Mouse (Mus musculus) bone marrow macrophage, adult 2 months (primary cell): Measurements from ENCODE around the gene Supt3.

ENCODE experiments used
- CTCF ChIP-seq: IDR thresholded peaks from 2 replicates; pipeline ENCODE4 v1.5.1; 2012; ENCODE audit warnings: low read depth, mild to moderate bottlenecking, low read length, moderate library complexity
- POLR2A ChIP-seq: IDR thresholded peaks from 2 replicates; pipeline ENCODE4 v1.6.1; 2012; ENCODE audit warnings: mild to moderate bottlenecking, low read depth, low read length, borderline replicate concordance

DNA sequence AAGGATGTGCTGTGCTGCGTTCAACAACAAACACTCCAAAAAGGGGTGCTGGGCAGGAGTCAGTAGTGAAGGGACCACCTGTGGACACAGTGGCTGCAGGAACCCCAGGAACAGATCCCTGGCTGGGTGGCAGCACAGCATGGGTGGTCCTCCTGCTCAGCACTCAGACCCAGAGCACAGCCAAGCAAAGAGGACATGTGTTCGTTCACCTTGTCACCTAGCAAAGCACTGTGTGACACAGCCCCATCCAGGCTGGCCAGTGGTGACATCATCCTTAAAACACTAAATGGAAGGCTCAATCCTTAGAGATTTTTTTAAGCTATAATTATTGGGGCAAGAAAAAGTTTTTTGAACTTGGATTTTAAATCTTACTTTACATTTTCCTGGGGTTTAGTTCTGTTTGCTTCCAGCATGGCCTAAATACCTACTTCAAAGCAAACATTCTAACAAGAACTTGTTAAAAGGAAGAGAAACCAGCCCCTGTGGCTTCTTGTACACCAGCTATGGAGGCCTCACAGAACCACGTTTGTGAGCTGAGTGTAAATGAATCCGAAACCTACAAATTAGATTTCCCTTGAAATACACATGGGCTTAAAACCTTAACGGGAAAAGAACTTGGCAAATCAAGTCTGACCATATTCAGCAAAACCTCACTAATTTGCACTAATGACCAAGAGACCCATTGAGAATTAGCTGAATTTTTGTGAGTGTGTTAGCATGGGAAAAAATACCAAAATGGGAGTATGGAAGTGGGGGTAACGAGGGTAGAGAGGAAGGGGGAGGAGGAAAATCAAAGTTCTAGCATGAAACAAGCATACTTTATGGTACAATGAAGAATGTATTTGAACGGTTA lies 295.8 kb downstream of the Supt3 start:
- TF ChIP-seq CTCF (no peak), POLR2A (no peak)
